Mouse (Mus musculus): Measurements from ENCODE around the gene Blnk.

Blnk gene

DNA sequence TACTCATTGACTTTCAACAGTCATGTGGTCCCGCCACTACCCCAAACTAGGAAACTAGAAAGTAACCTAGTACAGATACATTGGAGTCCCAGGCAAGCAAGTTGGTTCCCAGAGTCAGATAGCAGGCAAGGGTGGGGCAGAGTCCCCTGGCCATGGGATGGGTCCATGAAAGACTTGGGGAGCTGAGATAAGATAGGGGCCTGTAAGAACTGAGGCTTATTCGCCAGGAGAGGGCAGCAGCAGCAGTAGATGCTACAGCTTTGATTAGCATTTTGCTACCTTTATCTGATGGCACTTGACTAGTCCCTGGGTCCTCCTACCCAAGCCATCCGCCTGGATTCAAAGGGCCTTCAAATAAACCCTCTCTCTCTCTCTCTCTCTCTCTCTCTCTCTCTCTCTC, 5.2 kb upstream of the Blnk start:
- DNase-seq (ENCODE audit: low spot score), result no peak

DNA sequence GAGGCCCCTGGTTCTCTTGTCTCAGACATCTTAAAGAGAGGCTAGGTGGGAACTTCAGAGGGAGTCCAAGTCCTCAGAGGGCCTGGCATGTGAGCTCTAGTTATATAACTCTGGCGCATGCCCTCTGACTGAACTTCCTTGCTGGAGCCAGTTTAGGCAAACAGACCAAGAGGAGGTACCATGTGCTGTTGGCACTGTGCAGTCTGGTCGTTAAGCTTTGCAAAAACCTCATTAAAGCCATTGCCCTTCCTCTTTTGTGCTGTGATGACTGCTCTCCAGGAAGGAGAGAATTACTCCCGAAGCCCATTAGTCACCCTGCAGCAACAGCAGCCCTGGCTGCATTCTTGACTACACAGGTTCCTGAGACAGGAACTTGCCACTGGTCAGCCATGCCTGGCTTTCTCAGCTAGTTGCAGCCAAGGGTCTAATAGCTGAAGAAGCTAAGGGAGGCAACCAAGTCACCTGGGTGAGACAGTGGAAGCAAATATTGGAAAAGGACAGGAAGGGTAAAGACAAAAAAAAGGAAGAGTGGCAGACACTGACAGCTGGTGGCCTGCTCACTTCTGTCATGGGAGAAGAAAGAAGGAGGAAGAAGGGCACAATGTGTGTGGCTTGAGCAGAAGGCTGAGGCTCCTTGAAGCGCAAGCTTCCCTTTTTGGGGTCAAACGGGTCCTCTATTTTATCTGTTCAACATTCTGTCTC, 4.3 kb upstream of the Blnk start:
- DNase-seq (ENCODE audit: low spot score), result peak; percentile 9

DNA sequence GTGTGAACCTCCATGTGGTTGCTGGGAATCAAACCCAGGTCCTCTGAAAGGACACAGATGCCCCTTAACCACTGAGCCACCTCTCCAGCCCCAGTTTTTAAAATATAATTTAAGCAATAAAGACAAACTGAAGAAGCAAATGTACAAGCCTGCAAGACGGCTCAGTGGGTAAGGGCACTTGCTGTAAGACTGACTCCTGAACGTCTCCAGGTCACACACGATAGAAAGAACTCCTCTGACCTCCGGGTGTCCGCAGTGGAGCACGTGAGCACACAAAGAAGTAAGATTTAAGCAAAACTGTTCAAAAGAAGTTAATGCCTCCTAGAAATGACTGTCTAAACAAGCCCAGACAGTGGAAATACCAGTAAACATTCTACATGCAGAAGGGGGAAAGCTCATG, 2.4 kb upstream of the Blnk start:
- no peak for DNase-seq (ENCODE audit: low spot score)

DNA sequence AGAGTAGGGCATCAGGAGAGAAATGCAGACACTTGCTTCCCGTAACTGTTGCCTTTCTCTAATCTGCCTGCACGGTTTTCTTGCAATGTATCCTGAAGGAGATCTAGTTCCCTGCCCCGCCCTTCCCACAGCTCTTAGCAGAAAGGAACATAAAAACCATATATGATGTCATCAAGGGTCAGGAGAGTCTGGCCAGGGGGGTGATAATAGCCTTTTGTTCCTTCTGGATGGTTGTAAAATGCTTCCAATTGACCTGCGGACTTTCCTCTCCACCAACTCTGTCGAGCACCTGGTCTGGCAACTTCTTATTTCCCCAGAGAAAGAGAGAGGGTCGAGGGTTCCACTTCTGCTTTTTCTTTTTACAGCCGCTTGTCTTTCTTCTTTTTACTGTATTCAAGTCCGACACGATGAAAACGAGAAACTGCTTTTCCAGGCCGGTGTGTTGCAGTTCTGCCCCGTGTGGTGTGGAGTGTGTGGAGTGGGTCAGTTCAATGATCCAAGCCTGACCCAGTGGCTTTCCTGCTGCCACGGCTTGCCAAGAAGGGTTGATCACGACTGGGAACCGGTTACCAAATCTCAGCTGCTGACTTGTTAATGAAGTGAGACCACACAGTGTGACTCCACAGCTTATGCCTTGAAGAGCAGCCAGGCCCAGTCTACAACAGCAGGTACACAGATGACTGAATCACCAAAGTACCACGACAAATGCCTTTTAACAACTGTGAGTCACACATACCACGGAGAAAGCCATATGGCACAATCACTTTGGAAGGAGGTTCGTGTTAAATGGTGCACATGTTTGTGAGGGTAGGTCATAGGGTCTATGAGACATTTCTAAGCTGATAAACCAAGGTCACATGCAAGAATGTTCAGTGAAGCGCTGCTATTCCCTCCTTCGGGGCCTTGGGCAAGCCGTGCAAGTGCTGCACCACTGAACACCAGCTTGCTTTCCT, 1.4 kb upstream of the Blnk start:
- no peak for DNase-seq (ENCODE audit: low spot score)

DNA sequence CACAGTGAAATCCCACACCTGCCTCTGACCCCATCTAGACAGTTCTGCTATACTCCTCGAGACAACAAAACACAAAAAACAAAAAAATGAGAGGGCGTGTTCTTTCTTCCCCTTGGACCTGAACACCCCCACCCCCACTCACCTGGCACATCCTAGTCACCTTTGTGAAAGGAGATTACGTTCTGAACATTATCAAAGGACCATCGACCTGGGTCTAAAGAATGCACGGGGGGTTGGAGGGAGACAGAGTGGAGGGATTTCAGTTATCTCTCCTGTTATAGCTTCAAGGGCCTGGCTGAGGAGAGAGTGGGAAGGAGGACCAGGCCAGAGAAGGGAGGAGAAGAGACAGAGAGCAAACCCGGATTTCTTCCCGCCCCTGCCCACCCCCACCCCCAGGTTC, 576 bp upstream of the Blnk start:
- DNase-seq (ENCODE audit: low spot score), result no peak

DNA sequence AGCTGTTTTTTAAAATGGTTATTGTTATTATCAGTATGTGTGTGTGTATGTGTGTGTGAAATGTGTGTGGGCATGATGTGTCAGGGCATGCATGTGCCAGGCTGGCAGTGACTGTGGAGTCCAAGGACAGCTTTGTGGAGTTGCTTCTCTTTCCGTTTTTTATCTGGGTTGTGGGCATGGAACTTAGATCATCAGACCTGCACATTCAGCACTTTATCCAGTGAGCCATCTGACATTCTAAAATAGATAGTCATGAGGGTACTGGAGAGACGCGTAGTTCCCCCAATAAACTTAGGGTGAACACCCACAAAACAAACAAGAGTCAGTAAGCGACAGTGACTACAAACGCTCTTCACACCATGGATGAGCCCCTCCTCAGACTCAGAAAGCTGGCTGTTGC, 979 bp downstream of the Blnk start:
- DNase-seq (ENCODE audit: low spot score), result no peak

DNA sequence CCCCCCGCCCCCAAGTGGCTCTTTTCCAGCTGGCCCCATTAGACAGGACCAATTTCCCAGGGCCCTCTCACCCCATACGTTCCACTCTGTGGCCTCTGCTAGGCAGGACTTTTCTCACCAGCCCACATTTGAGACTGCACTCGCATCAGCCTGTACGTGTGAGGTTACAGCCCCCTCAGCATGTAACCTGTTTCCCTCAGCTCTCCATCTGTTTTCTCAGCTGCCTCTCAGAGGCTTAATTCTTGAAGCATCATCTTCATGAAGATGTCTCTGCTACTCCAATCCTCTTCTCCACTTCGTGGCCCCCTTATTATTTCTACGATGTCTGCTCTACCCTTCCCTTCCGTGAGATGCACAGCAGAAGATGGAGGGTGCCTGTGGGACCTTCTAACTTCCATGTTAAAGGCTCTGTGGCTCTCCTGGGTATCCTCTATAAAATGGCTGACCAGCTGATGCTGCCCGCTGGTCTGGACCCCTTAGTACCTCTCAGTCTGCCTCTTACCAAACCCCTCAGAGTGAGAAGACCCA, 1.8 kb downstream of the Blnk start:
- no peak for DNase-seq (ENCODE audit: low spot score)

DNA sequence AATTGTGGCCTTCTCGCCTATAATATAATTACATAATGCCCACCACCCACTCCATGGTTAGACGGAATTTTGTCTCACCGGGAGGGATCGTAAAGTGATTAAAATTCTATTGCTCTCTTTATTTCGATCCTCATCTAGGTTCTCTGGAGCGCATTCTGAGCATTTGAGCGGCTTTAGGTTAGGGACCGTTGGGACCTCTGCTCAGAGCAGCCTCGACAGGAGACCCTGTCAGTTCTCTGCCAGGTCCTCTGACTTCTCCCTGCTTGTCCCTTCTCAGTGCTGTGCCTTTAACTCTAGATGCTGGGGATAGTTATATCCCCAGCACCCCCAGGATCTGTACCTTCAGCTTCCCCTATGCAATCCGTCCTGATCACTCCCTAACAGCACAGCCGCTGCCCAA, 2.2 kb downstream of the Blnk start:
- no peak for DNase-seq (ENCODE audit: low spot score)

DNA sequence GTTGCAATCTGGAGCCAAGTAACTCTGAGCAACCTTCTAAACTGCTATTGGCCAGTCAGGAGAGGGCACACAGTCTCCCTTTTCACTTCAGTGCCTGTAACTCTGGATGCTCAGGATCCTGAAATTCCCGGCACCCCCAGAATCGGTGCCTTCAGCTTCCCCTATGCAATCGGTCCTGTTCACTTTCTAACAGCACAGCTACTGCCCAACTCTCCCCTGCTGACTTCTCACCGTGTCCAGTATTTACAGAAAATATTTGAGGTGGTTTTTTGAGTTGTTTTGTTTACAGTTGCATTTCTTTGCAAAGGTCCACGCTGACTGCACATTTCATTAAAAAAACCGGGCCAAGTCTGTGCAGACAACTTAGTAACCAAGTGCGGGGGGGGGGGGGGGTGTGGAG, 2.7 kb downstream of the Blnk start:
- no peak for DNase-seq (ENCODE audit: low spot score)

DNA sequence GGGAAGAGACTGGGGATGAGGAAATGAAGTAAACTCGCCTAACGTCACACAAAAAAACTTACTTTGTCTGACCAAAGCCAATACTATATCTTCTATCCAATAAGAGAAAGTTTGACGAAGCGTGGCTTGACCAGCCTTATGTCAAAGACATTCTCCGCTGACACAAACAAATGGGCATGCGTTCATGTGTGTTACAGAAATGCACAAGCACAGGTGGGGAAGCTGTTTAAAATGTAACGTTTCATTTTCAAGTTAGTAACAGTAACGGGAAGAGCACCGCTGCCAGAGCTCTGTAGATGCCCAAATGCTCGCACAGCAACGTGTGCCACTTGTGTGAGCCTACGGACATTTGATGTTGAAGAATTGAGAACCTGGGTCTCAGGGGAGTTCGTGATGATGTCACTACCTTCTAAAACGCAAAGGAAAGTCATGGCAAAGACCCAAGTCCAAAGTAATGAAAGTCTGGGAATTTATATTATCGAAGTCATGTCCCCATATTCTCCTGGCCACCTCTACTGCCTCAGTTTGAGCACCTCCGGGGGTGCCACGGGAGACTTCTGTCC, 3.5 kb downstream of the Blnk start:
- DNase-seq (ENCODE audit: low spot score), result no peak

DNA sequence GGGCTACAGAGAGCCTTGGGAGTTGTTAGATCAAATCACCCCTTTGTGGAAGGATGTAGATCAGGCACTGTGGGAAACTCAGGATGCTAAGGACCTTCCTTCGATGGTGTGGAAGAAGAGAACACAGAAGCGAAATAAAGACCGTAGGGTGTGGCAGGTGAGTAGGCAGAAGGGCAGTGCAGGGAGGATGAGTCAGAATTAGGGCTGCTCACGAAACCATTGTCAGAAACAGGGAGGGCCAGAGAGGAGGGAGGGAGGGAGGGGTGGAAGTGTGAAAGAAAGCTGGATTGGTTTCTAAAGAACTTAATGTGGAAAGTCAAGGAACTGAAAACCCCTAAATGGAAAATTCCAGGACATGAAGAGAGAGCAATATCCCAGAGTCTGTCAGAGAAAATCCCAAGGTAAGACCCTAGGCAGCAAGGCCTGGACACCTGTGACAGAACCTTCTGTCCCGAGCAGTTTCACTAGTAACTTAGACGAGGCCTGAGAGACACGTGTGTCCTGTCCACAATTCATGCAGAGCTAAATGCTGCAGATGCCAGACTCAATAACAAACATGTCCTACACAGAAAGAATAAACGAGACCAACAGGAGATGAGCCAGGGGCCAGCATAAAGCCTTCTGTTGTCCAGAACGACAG, 4.3 kb downstream of the Blnk start:
- DNase-seq (ENCODE audit: low spot score), result no peak

DNA sequence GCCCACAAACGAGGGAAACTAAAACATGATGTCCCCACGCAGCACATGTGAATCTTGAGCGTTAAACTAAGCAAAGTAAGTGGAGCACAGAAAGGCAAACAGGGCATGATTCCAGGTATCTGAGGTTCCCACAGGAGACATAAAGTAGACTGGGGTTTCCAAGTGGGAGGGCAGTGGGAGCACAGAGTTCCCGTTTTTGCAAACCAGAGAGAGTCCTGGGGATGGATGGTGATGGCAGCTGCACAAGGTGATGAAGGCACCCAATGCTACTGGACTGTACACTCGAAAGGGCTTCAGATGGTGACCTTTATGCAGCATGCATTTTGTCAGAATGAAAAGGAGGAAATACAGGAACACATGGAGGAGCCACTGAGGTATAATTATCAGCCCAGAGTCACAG, 5.5 kb downstream of the Blnk start:
- DNase-seq (ENCODE audit: low spot score), result no peak

DNA sequence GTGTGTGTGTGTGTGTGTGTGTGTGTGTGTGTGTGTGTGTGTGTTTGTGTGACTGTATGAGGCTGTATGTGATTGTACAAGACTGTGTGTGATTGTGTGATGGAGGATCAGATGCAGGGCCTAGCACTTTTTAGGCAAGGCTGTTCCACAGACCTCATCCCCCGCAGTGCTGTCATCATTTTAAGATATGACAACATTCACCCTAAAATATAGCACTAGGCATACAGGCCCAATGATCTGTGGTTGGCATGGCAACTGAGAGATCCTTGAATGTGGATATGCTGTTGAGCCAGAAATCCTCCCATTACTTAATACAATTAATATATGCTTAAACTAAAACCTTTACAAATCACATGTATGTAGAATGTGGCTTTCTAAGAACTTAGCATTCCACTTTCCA, 9.8 kb downstream of the Blnk start:
- DNase-seq (ENCODE audit: low spot score), result no peak

DNA sequence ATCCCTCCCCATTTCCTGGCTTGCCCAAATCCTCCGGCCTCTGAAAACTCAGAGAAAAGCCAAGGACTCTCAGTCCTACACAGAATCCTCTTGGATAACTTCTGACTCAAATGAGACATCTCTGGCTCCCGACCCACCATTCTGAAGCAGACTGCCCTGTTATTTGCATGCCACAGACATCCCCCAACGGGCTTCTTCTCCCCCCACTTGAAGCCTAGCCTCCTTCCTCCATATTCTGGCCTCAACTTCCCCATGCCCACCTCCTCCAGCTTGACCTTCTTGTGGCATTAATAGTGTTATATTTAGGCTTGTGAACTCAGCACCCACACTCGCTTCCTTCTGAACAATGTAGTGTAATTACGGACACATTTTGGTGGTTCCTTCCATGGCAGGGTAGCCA, 13.7 kb downstream of the Blnk start:
- DNase-seq (ENCODE audit: low spot score), result no peak

DNA sequence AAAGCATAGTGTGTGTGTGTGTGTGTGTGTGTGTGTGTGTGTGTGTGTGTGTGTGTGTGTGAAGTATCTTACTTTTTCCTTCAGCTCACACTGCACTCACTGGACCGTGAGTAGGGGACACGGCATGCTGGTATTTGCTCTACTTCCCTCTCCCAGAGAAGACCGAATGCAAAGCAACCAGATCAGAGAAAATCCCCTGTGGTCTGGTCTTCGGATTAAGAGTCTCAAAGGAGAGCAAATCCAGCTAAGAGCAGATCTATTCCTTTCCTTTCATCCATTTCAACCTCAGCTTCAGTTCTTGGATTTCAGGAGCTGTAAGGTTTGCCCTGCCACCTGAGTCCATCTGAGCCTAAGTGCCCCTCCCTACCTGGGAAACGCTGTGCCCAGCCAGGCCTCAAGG, 16.3 kb downstream of the Blnk start:
- no peak for DNase-seq (ENCODE audit: low spot score)

DNA sequence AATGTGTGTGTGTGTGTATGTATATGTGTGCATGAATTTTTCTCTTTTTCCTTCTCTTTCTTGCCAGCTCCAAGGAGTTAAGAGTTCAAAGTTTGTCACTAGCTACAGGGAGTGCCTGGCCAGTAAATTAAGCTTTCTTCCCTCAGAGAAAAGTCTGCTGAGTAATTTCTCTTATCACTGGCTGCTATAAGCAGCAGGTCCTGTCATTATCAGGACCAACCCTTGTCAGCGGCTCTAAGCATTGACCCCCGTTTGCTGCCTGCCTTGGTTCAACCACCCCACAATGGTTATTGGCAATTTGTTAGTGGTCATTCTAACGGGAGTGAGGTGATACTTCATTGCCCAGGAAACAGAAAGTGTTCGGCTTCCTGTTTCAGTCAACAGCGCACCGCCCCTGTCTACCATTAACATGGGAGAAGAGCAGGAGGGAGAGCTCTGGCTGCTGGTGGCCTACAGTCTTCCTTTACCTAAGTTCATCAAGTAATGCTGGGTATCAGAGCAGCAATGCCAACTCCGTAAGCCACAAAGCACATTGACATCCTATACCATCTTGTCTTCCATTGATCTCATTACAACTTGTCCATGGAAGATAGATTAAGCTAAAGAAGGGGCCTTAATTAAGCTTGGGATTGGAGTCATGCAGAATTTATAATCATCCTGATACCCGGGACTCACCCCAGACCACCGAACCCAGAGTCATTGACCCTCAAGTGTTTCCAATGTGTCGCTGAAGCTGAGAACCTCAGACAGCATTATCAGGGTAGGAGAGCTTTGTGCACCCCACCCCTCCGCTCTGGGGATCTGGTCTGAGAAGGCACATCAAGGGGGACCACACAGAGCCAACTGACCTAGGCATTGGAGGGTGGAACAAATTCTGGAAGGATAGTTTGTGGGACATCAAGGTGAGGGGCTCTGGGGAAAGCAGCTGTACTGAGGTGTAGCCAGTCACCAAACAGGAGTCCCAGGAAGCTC, 17.1 kb downstream of the Blnk start:
- no peak for DNase-seq (ENCODE audit: low spot score)

DNA sequence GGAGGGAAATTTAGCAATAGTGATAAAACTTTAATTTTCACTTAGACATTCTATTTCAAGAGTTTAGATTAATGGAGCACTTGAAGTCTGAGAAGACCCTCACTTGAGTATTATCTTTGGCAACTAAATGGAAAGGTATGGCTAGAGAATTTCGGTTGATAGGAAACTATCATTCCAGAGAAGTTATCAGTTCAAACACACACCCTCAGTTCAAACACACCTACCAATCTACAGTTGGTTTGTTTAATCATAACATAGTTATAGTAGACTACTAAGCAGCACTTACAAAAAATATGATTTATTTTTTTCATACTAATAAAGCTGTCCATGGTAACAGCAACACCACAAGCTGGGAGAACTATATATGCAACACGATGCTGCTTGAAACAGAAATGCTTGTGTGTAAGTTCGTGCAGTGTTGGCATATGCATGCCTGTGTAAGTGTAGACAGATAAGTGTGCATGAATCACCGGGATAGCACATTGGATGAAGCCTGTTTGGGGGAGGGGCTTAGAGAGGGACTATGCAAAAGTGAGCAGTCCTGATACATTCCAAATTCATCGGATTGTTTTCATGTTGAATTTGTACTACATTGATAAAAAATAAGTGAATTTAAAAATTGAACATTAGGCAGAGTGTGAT, 22.9 kb downstream of the Blnk start:
- no peak for DNase-seq (ENCODE audit: low spot score)

DNA sequence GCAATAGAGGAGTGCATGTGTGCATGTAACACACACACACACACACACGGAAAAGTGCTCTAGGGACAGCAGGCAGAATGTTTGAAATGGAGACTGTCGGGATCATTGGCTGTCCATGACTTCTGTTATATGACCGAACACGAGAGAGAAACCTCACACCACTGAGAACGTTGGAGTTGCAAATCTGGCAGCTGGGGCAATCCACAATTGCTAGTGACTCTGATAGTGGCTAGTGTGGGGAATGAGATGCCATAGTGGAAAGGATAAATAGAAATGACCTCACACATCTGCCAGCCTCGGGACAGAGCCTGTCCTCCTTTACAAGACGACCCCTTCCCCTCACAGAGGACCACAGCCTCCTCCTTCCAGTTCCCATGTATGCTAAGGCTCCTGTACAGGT, 23.6 kb downstream of the Blnk start:
- DNase-seq (ENCODE audit: low spot score), result no peak

DNA sequence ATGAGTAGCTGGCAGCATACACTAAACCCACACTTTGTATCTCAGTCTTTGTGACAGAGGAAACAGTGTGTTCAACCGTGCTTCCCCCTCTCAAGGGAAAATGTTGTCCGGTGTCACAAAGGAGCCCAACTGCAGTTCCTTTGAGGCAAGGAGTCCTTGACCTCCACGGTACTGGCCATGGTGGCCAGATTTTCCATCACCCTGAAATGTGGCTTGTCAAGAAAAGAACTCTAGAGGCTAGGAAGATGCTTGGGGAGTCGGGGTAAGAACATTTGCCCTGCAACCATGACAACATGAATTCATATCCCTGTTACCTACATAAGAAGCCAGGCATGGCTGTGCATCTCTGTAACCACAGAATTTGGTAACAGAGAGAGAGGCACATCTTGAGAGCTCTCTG, 24.0 kb downstream of the Blnk start:
- DNase-seq (ENCODE audit: low spot score), result no peak

DNA sequence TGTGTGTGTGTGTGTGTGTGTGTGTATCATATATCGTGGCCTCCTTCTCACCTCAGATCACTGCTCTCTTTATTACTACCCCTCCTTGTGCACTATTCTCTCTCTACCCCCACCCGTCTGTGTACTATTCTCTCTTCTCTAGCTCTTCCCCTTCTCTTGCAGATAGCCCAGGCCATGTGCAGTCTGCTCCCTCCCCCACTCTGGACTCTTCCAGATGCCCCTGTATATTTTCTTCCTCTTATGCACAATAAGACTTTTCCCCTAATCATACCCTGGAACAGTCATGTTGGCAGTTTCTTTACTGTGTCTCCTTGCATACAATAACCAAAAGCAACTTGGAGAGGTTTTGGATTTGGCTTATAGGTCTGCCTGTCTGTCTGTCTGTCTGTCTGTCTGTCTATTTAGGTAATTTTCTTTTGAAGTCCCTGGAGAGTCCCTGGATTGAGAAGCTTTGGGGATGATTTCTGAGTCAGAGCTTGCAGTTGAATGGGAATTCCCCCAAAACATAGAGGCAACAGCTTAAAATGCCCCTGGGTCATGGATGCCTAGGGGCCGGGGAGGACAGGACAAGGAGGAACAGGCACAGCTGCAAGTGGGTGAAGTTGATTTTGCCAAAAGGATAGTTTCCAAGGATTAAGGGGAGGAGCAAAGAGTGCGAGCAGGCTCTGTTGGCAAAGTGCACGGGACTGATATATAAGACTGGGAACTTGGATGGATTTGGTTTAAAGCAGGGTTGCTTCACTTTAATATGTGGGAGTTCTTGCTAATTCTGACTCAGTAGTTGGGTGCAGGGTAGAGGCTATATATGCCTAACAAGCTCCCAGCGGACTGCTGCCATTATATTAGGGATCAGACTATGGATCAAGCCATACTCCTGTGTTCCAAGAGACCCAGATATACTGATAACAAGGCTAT, 29.1 kb downstream of the Blnk start:
- peak; percentile 11 for DNase-seq (ENCODE audit: low spot score)
